In genomic region chr6:108782526-108783183, GRCm38 (mm10) we compare ENCODE assay signal across 7 mouse cellular contexts. TPM values are rescaled to one million over a fixed set of nuclear protein-coding genes. Genes with fewer than 3 reads are reported as not detected.
DNase-seq lines count a peak whose midpoint lies in the region; ATAC-seq lines count a peak whose summit lies in the region.

Arl8b (plus strand) TSS chr6:108783099.

- WGBS in embryonic facial prominence, embryonic 10.5 days = 10% methylated on average over 36 of the region's 36 CpGs
- 10% methylated on average over 36 of the region's 36 CpGs for WGBS in limb, embryonic 10.5 days
- 10% methylated on average over 36 of the region's 36 CpGs for WGBS in midbrain, embryonic 13.5 days

- peak within 1 kb of the TSS; percentile 86 for H3K4me2 ChIP-seq in midbrain, embryonic 13.5 days (replicated peaks)

- H3K4me1 ChIP-seq in embryonic facial prominence, embryonic 10.5 days = peaks cover 17% of the 10 kb centered on the region
- peaks cover 11% of the 10 kb centered on the region for H3K4me1 ChIP-seq in limb, embryonic 10.5 days
- H3K4me1 ChIP-seq in midbrain, embryonic 13.5 days (replicated peaks) = peaks cover 23% of the 10 kb centered on the region

- no peaks in the 10 kb centered on the region for H3K36me3 ChIP-seq in embryonic facial prominence, embryonic 10.5 days (replicated peaks)
- H3K36me3 ChIP-seq in limb, embryonic 10.5 days = no peaks in the 10 kb centered on the region
- no peaks in the 10 kb centered on the region for H3K36me3 ChIP-seq in midbrain, embryonic 13.5 days

- H3K27me3 ChIP-seq in embryonic facial prominence, embryonic 10.5 days (replicated peaks; ENCODE audit: low read depth, poor library complexity, severe bottlenecking) = no peaks in the 10 kb centered on the region
- H3K27me3 ChIP-seq in limb, embryonic 10.5 days (ENCODE audit: low read depth, poor library complexity, severe bottlenecking) = no peaks in the 10 kb centered on the region
- H3K27me3 ChIP-seq in midbrain, embryonic 13.5 days = no peaks in the 10 kb centered on the region

- peak within 1 kb of the TSS; percentile 100 for H3K4me3 ChIP-seq in embryonic facial prominence, embryonic 10.5 days
- peak within 1 kb of the TSS; percentile 100 for H3K4me3 ChIP-seq in limb, embryonic 10.5 days
- peak within 1 kb of the TSS; percentile 100 for H3K4me3 ChIP-seq in midbrain, embryonic 13.5 days (replicated peaks)

- DNase-seq in adrenal gland, postnatal 10 days = peak; percentile 99
- peak; percentile 96 for DNase-seq in embryonic facial prominence, embryonic 10.5 days (ENCODE audit: low spot score)
- DNase-seq in kidney, adult 11 months = peak; percentile 91
- DNase-seq in limb, embryonic 10.5 days (ENCODE audit: low spot score) = peak; percentile 99
- DNase-seq in spleen, adult 12 weeks (ENCODE audit: low spot score) = peak; percentile 88

- peak; percentile 73 for ATAC-seq in granulocyte monocyte progenitor cell, adult 5-6 weeks (replicated peaks; ENCODE audit: poor library complexity, severe bottlenecking)
- ATAC-seq in midbrain, embryonic 13.5 days = peak; percentile 96

- peak within 1 kb of the TSS; percentile 90 for H3K27ac ChIP-seq in embryonic facial prominence, embryonic 10.5 days (replicated peaks)
- H3K27ac ChIP-seq in limb, embryonic 10.5 days = peak within 1 kb of the TSS; percentile 90
- peak within 1 kb of the TSS; percentile 81 for H3K27ac ChIP-seq in midbrain, embryonic 13.5 days

- peak within 1 kb of the TSS; percentile 93 for H3K9ac ChIP-seq in midbrain, embryonic 13.5 days (replicated peaks)

- H3K9me3 ChIP-seq in embryonic facial prominence, embryonic 10.5 days = no peaks in the 10 kb centered on the region
- H3K9me3 ChIP-seq in limb, embryonic 10.5 days (replicated peaks) = no peaks in the 10 kb centered on the region
- no peaks in the 10 kb centered on the region for H3K9me3 ChIP-seq in midbrain, embryonic 13.5 days

RNA-seq across cellular contexts. Expression of gene Arl8b, which starts in this region (rescaled TPM):
- 100 to 1,000 TPM; 101 to 103 TPM for total RNA-seq in adrenal gland, postnatal 10 days (2021)
- 61.4 and 62.2 TPM in 2 replicates for polyA plus RNA-seq in embryonic facial prominence, embryonic 10.5 days (2016; fragmentation: Nextera tagmentation; extraction: Ambion mirVana)
- 96.8 and 113 TPM in 2 replicates for total RNA-seq in granulocyte monocyte progenitor cell, adult 5-6 weeks (2014; fragmentation: Nextera tagmentation)
- 59.2 and 91.6 TPM in 2 replicates for total RNA-seq in granulocyte monocyte progenitor cell, adult 5-6 weeks (2017)
- 55.1 and 64.3 TPM in 2 replicates for polyA plus RNA-seq in limb, embryonic 10.5 days (2016; fragmentation: Nextera tagmentation; extraction: Ambion mirVana)
- polyA plus RNA-seq in midbrain, embryonic 13.5 days (2015; fragmentation: Nextera tagmentation; extraction: Ambion mirVana) = 82.3 and 83.5 TPM in 2 replicates

Comparison
In these comparisons a context has a peak if more than half of its experiments do, and no peak if none do; other contexts are left out.
1. Peak in every context shown above with its lines: DNase-seq, ATAC-seq, H3K4me3 ChIP-seq and H3K27ac ChIP-seq.